Mouse (Mus musculus) midbrain, embryonic 16.5 days (tissue): ENCODE data around the gene Ndufs3. TPM values are rescaled to one million over a fixed set of nuclear protein-coding genes. Genes with fewer than 3 reads are reported as not detected.
"Not testable (repeated sequence)": the region's sequence is repeated elsewhere in the genome, so short reads cannot be mapped to it uniquely, and the experiment has no call there.

Experiments
- ATAC-seq: fragments of 200-750 bp; cut with Nextera tagmentation; 2 replicates; pipeline ENCODE4 v1.8.0; 2017; ENCODE audit warnings: moderate TSS enrichment
- H3K27ac ChIP-seq: fragments of 300-500 bp; sonication (generic); 2 replicates; pipeline ENCODE4 v1.5.1; 2014; ENCODE audit warnings: mild to moderate bottlenecking, low read length, mixed read lengths
- H3K27me3 ChIP-seq: fragments of 300-500 bp; sonication (generic); 2 replicates; pipeline ENCODE4 v1.6.1; 2014; ENCODE audit warnings: low read depth, low read length, mixed read lengths; ENCODE audit not compliant: control insufficient read depth, insufficient read depth
- H3K36me3 ChIP-seq: fragments of 300-500 bp; sonication (generic); 2 replicates; pipeline ENCODE4 v1.6.1; 2014; ENCODE audit warnings: mild to moderate bottlenecking, low read length, moderate library complexity, mixed read lengths; ENCODE audit not compliant: control insufficient read depth, insufficient read depth
- H3K4me1 ChIP-seq: fragments of 300-500 bp; sonication (generic); 2 replicates; pipeline ENCODE4 v1.6.1; 2014; ENCODE audit warnings: mild to moderate bottlenecking, low read length, mixed read lengths; ENCODE audit not compliant: control insufficient read depth, insufficient read depth
- H3K4me2 ChIP-seq: fragments of 300-500 bp; sonication (generic); 2 replicates; pipeline ENCODE4 v1.6.1; 2014; ENCODE audit warnings: mild to moderate bottlenecking, low read length, mixed read lengths
- H3K4me3 ChIP-seq: fragments of 300-500 bp; sonication (generic); 2 replicates; pipeline ENCODE4 v1.5.1; 2014; ENCODE audit warnings: low read depth, mild to moderate bottlenecking, low read length, moderate library complexity, mixed read lengths
- H3K9ac ChIP-seq: fragments of 300-500 bp; sonication (generic); 2 replicates; pipeline ENCODE4 v1.6.1; 2014; ENCODE audit warnings: low read depth, low read length, mixed read lengths
- H3K9me3 ChIP-seq: fragments of 300-500 bp; sonication (generic); replicated peaks from 2 replicates; pipeline ENCODE4 v1.6.1; 2014; ENCODE audit warnings: mild to moderate bottlenecking, low read length, mixed read lengths; ENCODE audit not compliant: control insufficient read depth, poor library complexity, severe bottlenecking
- WGBS: fragments of 180-500 bp; shearing (Covaris S2); extraction: QIAGEN DNeasy Blood & Tissue Kit; methylation state at CpG from one replicate; pipeline ENCODE4 v1.1.7; 2014; 5-methylcytosine and 5-hydroxymethylcytosine counted together
- polyA plus RNA-seq: library from polyadenylated mRNA; unstranded; fragments of >200 nt; fragmentation: Nextera tagmentation; extraction: Ambion mirVana; gene quantifications from 2 replicates; pipeline ENCODE4 v1.2.1, GENCODE M21; 2015

Ndufs3 gene
- polyA plus RNA-seq, 1 experiment from 2014 or later = 208 TPM

DNA sequence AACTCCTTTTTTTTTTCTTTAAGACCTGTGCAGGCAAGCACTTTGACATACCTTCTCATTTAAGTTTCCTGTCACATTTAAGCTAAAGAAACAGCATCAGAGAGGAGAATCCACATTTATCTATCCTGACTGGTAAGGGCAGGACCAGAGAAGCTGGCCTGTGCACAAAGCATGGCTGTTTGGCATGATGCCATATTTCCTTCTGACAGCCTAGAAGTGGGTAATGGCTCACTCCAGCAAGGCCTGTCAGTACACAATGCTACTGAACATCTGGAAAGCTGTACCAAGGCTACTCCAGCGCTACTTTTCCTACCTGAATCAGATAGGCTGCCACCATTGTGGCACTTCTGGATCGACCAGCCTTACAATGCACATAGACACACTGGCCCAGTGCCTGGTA lies 9.0 kb upstream of the Ndufs3 start:
- H3K9ac ChIP-seq = no peak overlapping the region
- H3K4me1 ChIP-seq = peaks cover 22% of the 10 kb centered on the region
- WGBS = 76% methylated on average over 2 of the region's 2 CpGs
- ATAC-seq = no peak
- H3K9me3 ChIP-seq = no peaks in the 10 kb centered on the region
- no peak overlapping the region for H3K27ac ChIP-seq
- no peak overlapping the region for H3K4me2 ChIP-seq
- no peak overlapping the region for H3K4me3 ChIP-seq
- H3K27me3 ChIP-seq = no peaks in the 10 kb centered on the region
- peaks cover 25% of the 10 kb centered on the region for H3K36me3 ChIP-seq

DNA sequence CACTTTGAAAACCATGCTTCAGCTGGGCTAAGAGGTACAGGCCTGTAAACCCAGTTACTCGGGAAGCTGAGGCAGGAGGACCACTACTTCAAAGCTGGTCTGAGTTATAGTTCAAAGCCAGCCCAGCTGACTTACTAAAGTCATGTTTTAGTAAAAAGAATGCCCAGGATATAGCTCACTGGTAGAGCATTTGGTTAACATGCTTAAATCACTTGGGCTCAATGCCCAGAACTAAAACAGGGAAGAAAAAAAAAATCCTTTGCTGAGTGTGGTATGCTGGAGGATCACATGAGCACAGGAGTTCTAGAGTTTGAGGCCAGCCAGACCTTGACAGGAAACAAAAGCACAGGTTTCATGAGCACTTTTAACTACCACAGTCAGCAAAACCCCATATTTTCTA lies 7.0 kb upstream of the Ndufs3 start:
- no peaks in the 10 kb centered on the region for H3K9me3 ChIP-seq
- H3K36me3 ChIP-seq = peaks cover 29% of the 10 kb centered on the region
- ATAC-seq = no peak

DNA sequence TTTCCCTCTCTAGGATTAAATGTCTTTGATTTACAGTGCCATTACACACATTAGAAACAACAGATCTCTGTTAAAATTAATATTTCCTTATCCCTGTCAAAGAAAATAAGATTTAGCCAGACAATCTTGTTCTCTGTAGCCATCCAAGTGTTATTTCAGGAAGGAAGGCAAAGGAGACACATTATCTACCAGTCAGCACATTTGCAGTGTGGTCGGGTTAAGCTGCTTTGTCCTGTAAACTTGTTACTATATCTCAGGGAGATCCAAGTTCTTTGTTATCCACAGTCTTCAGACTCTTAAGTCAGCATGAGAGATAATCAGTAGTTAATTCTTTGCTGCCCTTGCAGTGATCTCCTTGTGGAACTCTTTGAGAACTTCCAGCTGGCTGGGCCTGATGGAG lies 6.2 kb upstream of the Ndufs3 start:
- peaks cover 33% of the 10 kb centered on the region for H3K36me3 ChIP-seq
- no peak overlapping the region for H3K4me2 ChIP-seq
- H3K4me3 ChIP-seq = no peak overlapping the region
- WGBS = 78% methylated on average over 1 of the region's 1 CpGs
- H3K27ac ChIP-seq = no peak overlapping the region
- H3K4me1 ChIP-seq = peaks cover 21% of the 10 kb centered on the region
- no peaks in the 10 kb centered on the region for H3K27me3 ChIP-seq
- ATAC-seq = no peak
- no peaks in the 10 kb centered on the region for H3K9me3 ChIP-seq
- no peak overlapping the region for H3K9ac ChIP-seq

More for the DNA sequence above, 7.0 kb upstream of the Ndufs3 start:
- Histone ChIP-seq H3K4me3 (no peak overlapping the region), H3K4me2 (no peak overlapping the region), H3K4me1 (peaks cover 22% of the 10 kb centered on the region), H3K27me3 (no peaks in the 10 kb centered on the region), H3K27ac (no peak overlapping the region), H3K9ac (no peak overlapping the region)
- 88% methylated on average over 1 of the region's 1 CpGs for WGBS

DNA sequence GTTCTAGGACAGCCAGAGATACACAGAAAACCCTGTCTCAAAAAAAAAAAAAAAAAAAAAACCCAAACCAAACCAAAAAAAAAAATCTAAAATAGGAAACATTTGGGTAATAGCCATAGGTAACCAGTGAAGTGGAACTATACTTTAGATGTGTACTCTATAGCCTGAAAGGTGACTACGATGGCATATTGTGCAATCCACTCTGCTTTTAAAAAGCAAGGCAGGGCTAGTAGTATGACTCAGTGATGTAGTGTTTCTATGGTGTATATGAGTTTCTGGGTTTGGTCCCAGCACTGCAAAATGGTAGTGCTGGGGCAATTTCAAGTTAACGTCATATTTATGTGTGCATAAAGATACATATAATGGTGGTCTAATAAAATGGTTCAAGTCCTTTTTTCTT lies 2.1 kb upstream of the Ndufs3 start:
- no peaks in the 10 kb centered on the region for H3K9me3 ChIP-seq
- H3K4me1 ChIP-seq = peaks cover 29% of the 10 kb centered on the region
- H3K36me3 ChIP-seq = peaks cover 34% of the 10 kb centered on the region
- no peak overlapping the region for H3K27ac ChIP-seq
- H3K4me3 ChIP-seq = no peak overlapping the region
- H3K27me3 ChIP-seq = no peaks in the 10 kb centered on the region
- no peak for ATAC-seq
- no peak overlapping the region for H3K4me2 ChIP-seq
- WGBS = 100% methylated on average over 2 of the region's 2 CpGs
- no peak overlapping the region for H3K9ac ChIP-seq

DNA sequence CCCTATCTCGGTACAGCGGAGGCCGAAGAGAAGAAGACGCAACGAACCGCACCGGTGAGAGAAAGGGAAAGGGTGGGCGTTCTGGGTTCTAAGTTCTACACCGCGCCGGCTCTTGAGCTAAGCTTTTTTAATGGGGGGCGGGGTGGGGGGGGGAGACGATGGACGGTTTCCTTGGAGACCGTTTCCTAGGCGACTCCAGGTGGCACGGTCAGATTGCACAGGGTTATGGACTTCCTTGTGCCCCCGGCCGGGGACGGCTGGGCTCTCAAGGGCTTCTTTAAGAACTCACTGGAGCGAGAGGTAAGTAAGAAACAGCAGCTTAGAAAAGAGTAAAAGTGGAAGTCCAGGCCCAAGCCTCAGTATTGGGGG lies 213 bp upstream of the Ndufs3 start:
- Histone ChIP-seq H3K9ac (peak overlapping the region; percentile 99), H3K27ac (peak overlapping the region; percentile 96), H3K4me2 (peak overlapping the region; percentile 83), H3K4me1 (peaks cover 29% of the 10 kb centered on the region), H3K27me3 (no peaks in the 10 kb centered on the region), H3K4me3 (peak overlapping the region; percentile 92), H3K36me3 (peaks cover 24% of the 10 kb centered on the region), H3K9me3 (no peaks in the 10 kb centered on the region)
- WGBS = under 1% methylated on average over 21 of the region's 21 CpGs
- peak; percentile 65 for ATAC-seq

DNA sequence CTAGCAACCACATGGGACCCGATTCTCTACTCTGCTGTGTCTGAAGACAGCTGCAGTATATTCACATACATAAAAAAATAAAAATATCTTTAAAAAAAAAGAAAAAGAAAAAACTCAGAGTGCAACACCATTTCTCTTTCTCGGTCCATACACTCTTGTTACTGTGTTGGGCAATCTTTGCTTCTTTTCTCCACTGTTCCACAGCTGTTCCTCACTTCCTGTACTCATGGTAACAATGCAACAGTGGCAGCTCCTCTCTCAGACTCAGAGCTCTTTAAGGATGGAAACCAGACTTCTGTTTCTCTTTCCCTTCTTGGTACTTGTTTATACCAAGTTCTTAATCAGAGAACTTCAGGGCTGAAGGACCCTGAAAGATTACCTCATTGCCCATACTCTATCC lies 1.2 kb downstream of the Ndufs3 start:
- Histone ChIP-seq H3K9ac (peak overlapping the region; percentile 99), H3K4me1 (peaks cover 29% of the 10 kb centered on the region), H3K4me3 (peak overlapping the region; percentile 92), H3K27ac (no peak overlapping the region; the same call in 1 of the 2 replicates), H3K36me3 (peaks cover 14% of the 10 kb centered on the region), H3K27me3 (no peaks in the 10 kb centered on the region), H3K9me3 (no peaks in the 10 kb centered on the region), H3K4me2 (peak overlapping the region; percentile 70)
- ATAC-seq = no peak
- 86% methylated on average over 2 of the region's 2 CpGs for WGBS

DNA sequence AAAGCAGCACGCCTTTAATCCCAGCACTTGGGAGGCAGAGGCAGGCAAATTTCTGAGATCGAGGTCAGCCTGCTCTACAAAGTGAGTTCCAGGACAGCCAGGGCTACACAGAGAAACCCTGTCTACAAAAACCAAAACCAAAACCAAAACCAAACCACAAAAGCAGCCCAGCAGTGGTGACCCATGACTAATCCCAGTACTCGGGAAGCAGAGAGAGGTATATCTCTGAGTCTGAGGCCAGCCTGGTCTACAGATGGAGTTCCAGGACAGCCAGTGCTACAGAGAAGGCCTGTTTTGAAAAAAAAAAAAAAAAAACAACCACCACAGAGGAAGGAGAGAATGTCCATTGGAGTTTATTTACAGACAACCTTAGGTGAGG lies 10.3 kb downstream of the Ndufs3 start:
- H3K4me1 ChIP-seq, ATAC-seq, H3K27me3 ChIP-seq, H3K9ac ChIP-seq, H3K27ac ChIP-seq, H3K4me2 ChIP-seq, H3K36me3 ChIP-seq, H3K9me3 ChIP-seq, H3K4me3 ChIP-seq: not testable (repeated sequence)
- 92% methylated on average over 3 of the region's 3 CpGs for WGBS

DNA sequence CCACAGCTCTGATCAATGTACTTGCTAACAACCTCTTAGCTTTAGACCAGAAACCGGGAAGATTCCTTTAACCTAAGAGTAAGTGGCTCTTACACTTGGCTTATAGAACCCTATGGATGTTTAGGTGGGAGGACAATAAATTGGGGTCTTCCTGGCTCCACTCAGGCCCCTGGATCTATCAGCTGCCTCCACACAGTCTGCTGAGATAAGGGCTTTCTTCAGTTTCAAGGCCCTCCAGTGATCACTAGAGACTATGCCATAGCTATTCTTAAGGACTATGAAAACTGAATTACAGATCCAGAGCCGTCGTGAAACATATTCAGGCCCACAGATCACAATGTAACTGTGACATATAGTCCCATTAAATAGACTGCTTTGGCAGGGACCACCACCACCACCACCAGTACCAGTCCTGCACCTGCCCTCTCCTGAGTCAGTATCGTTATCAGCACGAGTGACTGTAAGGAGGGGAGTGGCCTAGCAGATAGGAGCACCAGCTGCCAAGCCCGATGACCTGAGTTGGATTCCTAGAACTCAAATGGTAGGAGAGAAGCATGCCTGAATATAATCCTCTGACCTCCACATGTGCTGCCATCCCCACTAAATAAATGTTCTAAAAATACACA lies 10.8 kb downstream of the Ndufs3 start:
- Histone ChIP-seq H3K27ac (no peak overlapping the region), H3K9ac (no peak overlapping the region), H3K4me3 (no peak overlapping the region), H3K4me1 (peaks cover 13% of the 10 kb centered on the region), H3K4me2 (no peak overlapping the region), H3K9me3 (no peaks in the 10 kb centered on the region), H3K27me3 (no peaks in the 10 kb centered on the region), H3K36me3 (peaks cover 8% of the 10 kb centered on the region)
- ATAC-seq = no peak
- 94% methylated on average over 6 of the region's 6 CpGs for WGBS

DNA sequence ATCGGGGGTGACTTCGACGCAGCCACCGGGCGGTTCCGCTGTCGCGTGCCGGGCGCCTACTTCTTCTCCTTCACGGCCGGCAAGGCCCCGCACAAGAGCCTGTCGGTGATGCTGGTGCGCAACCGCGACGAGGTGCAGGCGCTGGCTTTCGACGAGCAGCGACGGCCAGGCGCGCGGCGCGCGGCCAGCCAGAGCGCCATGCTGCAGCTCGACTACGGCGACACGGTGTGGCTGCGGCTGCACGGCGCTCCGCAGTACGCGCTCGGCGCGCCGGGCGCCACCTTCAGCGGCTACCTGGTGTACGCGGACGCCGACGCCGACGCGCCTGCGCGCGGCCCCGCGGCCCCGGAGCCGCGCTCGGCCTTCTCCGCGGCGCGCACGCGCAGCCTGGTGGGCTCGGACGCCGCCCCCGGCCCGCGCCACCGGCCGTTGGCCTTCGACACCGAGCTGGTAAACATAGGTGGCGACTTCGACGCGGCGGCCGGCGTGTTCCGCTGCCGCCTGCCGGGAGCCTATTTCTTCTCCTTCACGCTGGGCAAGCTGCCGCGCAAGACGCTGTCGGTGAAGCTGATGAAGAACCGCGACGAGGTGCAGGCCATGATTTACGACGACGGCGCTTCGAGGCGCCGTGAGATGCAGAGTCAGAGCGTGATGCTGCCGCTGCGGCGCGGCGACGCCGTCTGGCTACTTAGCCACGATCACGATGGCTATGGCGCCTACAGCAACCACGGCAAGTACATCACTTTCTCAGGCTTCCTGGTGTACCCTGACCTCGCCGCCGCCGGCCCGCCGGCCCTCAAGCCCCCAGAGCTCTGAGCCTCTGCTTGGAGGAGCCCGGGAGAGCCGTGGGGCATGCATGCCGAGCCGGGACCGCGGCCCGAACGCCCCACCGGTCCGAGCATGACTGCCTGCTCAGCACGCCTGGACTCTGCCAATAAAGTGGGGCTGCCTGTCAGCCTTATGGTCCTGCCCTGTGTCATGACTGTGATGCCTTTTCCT lies 14.8 kb downstream of the Ndufs3 start:
- Histone ChIP-seq H3K4me2 (peak overlapping the region; percentile 71), H3K4me1 (peaks cover 29% of the 10 kb centered on the region), H3K9me3 (no peaks in the 10 kb centered on the region), H3K27ac (peak overlapping the region; percentile 51), H3K27me3 (no peaks in the 10 kb centered on the region; the same call in 1 of the 2 replicates), H3K36me3 (peaks cover 2% of the 10 kb centered on the region; the same call in 1 of the 2 replicates), H3K9ac (peak overlapping the region; percentile 64), H3K4me3 (peak overlapping the region; percentile 40)
- 7% methylated on average over 95 of the region's 133 CpGs for WGBS
- ATAC-seq = peak; percentile 62
